Mouse (Mus musculus) forebrain, embryonic 11.5 days (tissue): ENCODE measurements around the gene Rflna. TPM values are rescaled to one million over a fixed set of nuclear protein-coding genes. Genes with fewer than 3 reads are reported as not detected.

Experiments
- ATAC-seq: fragments of 200-750 bp; cut with Nextera tagmentation; replicated peaks from 2 replicates; pipeline ENCODE4 v1.8.0; 2017; ENCODE audit warnings: moderate TSS enrichment; ENCODE audit not compliant: low FRiP score
- DNase-seq: peaks from one replicate; pipeline ENCODE4 v3.0.0-alpha.2; 2017; ENCODE audit warnings: low spot score
- H3K27ac ChIP-seq: fragments of 300-500 bp; sonication (generic); 2 replicates; pipeline ENCODE4 v1.5.1; 2014; ENCODE audit warnings: low read depth, low read length
- H3K27me3 ChIP-seq: fragments of 300-500 bp; sonication (generic); 2 replicates; pipeline ENCODE4 v1.6.1; 2014; ENCODE audit warnings: mild to moderate bottlenecking, low read length, mixed read lengths; ENCODE audit not compliant: control insufficient read depth, insufficient read depth
- H3K36me3 ChIP-seq: fragments of 300-500 bp; sonication (generic); 2 replicates; pipeline ENCODE4 v1.6.1; 2014; ENCODE audit warnings: mild to moderate bottlenecking, low read length, moderate library complexity, mixed read lengths; ENCODE audit not compliant: control insufficient read depth, insufficient read depth
- H3K4me1 ChIP-seq: fragments of 300-500 bp; sonication (generic); replicated peaks from 2 replicates; pipeline ENCODE4 v1.6.1; 2014; ENCODE audit warnings: low read length, mixed read lengths; ENCODE audit not compliant: control insufficient read depth, insufficient read depth
- H3K4me2 ChIP-seq: fragments of 300-500 bp; sonication (generic); 2 replicates; pipeline ENCODE4 v1.6.1; 2014; ENCODE audit warnings: low read depth, mild to moderate bottlenecking, low read length, moderate library complexity, mixed read lengths; ENCODE audit not compliant: severe bottlenecking
- H3K4me3 ChIP-seq: fragments of 300-500 bp; sonication (generic); 2 replicates; pipeline ENCODE4 v1.5.1; 2014; ENCODE audit warnings: low read depth, low read length
- H3K9ac ChIP-seq: fragments of 300-500 bp; sonication (generic); 2 replicates; pipeline ENCODE4 v1.6.1; 2014; ENCODE audit warnings: low read length
- H3K9me3 ChIP-seq: fragments of 300-500 bp; sonication (generic); 2 replicates; pipeline ENCODE4 v1.6.1; 2016; ENCODE audit warnings: low read length, mixed read lengths; ENCODE audit not compliant: control insufficient read depth
- WGBS: fragments of 180-500 bp; shearing (Covaris S2); extraction: QIAGEN DNeasy Blood & Tissue Kit; methylation state at CpG from one replicate; pipeline ENCODE4 v1.1.7; 2014; 5-methylcytosine and 5-hydroxymethylcytosine counted together
- polyA plus RNA-seq: library from polyadenylated mRNA; unstranded; fragments of >200 nt; fragmentation: Nextera tagmentation; extraction: Ambion mirVana; gene quantifications from 2 replicates; pipeline ENCODE4 v1.2.1, GENCODE M21; 2014

Gene Rflna
- 4.5 and 6.0 TPM in 2 replicates for polyA plus RNA-seq

DNA sequence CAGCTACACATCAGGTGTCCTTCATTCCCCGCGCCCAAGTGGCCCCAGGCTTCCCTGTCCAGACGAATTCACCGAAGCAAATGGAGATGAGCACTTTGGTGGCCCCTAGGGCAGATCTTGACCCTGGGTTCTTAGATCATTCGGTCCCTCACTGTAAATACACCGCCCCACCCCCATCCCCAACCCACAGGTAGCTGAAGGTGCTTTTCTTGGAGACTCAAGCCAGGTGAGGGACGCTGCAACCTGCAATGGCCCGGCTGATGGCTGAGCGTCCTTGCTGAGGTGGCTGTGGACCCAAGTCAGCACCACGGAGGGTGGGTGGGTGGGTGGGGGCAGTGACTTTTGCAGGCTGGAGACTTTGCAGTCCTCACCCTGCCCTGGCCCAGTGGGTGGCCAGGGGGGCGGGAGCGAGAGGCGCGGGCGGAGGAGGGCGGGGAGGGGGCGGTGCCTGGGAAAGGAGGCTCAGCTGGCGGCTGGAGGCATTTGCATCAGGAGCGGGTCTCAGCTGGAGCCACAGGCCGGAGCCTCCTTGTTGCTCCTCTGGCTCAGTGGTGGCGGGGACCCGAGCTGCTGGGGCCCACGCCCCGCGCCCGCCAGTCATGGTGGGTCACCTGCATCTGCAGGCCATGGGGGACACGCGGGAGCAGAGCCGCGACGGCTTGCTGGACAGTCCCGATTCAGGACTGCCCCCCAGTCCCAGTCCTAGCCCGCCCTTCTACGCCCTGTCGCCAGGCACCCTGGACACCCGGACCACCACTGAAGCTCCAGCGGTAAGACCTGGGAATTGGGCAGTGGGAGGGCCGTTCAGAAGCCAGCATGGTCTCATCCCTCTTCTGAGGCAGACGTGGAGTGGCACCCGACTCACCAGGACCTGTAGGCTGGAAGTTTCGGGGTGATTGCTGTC, at the start of gene Rflna:
Rflna (plus strand) TSS at position 253 of the 904 bp plus-strand sequence.
- Histone ChIP-seq H3K4me1 (peaks cover 7% of the 10 kb centered on the region; the same call in 1 of the 2 replicates), H3K4me2 (peak within 1 kb of the TSS; percentile 45), H3K27ac (no peak within 1 kb of the TSS), H3K27me3 (peaks cover 20% of the 10 kb centered on the region), H3K9ac (no peak within 1 kb of the TSS; the same call in 1 of the 2 replicates), H3K4me3 (peak within 1 kb of the TSS; percentile 15), H3K36me3 (no peaks in the 10 kb centered on the region), H3K9me3 (no peaks in the 10 kb centered on the region)
- ATAC-seq, result peak; percentile 56
- WGBS, result 3% methylated on average over 38 of the region's 41 CpGs
- DNase-seq, result peak; percentile 78

DNA sequence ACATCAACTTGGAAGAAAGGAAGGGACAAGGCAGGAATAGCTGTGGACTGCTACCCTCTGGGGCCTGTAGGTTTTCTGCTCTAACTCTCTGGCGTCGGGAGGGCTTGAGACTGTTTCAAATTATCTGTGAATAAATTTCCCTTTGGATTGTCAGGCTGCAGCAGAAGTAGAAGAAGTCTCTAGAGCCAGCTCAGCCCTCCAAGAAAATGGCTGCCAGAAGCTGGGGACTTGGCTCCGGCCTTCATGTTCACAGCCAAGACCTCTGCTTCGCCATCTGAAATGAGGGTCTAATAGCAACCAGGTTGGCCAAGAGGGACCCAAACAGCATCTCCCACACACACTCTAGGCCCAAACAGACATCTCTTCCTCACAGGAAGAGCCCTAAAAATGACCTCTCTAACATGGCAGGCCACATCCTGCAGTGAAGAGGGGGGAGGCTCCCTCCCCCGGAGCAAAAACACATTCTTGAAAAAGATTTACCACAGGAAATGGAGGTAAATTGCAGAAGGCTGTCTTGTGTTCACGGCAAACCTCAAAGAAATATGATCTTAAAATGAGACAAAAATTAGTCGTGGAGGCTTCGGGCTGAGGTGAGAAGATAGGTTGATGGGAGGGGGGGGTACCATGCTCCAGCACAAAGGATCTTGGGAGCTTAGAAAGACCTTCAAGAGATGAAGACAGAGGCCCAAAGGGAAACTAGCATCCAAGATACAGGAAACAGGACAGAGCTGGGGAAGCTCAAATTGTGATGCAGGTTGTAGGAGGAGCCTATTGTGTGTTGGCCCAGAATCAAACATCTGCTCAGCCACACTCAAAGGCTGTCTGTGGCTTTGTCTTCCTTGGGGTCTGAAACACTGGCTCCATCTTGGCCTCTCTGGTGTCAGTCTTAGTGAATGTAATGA, 48.4 kb upstream of the Rflna start:
- ATAC-seq (no peak), DNase-seq (no peak)
- Histone ChIP-seq H3K4me1 (0 out of 2 replicates have a peak, but pooled peaks cover 4% of the 10 kb centered on the region), H3K9me3 (no peaks in the 10 kb centered on the region), H3K4me2 (no peak overlapping the region), H3K9ac (no peak overlapping the region), H3K27me3 (no peaks in the 10 kb centered on the region), H3K27ac (no peak overlapping the region), H3K4me3 (no peak overlapping the region), H3K36me3 (no peaks in the 10 kb centered on the region)
- 89% methylated on average over 8 of the region's 8 CpGs for WGBS

DNA sequence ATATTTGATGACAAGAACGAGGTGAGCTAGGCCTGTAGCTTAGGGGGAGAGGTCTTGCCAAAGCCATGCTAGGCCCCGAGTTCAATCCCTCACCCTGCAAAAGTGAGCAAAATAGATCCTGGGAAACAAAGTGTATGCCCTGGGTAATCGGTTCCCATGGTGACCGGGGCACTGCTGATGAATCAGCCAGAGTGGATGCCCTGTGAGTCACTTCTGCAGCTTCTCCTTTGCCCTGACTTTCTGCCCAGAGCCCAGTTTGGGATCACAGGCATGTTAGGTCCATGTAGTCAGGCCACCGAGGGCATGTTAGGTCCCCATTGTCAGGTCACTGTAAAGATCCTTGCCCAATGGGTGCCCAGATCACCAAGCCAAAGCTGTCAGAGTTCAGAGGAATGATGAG, 45.5 kb upstream of the Rflna start:
- Histone ChIP-seq H3K4me3 (no peak overlapping the region), H3K36me3 (no peaks in the 10 kb centered on the region), H3K27me3 (no peaks in the 10 kb centered on the region), H3K9ac (no peak overlapping the region), H3K9me3 (no peaks in the 10 kb centered on the region), H3K4me2 (no peak overlapping the region), H3K27ac (no peak overlapping the region), H3K4me1 (0 out of 2 replicates have a peak, but pooled peaks cover 4% of the 10 kb centered on the region)
- WGBS, result 85% methylated on average over 5 of the region's 5 CpGs
- DNase-seq (no peak), ATAC-seq (no peak)

DNA sequence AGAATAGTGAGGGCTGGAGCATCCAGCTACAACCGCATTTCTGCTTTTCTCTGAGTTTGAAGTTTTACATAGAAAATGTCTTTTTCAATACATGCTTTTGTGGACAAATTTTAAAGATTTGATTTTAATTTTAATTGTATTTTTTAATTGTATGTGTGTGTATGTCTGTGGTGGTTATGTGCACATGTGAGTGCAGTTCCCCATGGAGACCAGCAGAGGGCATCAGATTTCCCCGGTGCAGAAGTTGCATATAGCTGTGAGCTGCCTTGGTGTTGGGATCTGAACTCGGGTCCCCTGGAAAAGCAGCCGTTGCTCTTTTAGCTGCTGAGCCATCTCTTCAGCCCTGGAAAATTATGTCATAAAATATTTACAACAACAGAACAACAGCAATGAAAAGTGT, 43.9 kb upstream of the Rflna start:
- Histone ChIP-seq H3K4me3 (no peak overlapping the region), H3K4me1 (0 out of 2 replicates have a peak, but pooled peaks cover 4% of the 10 kb centered on the region), H3K27me3 (no peaks in the 10 kb centered on the region), H3K4me2 (no peak overlapping the region), H3K36me3 (no peaks in the 10 kb centered on the region), H3K9ac (no peak overlapping the region), H3K9me3 (no peaks in the 10 kb centered on the region), H3K27ac (no peak overlapping the region)
- no peak for ATAC-seq
- DNase-seq, result no peak
- 95% methylated on average over 4 of the region's 4 CpGs for WGBS

DNA sequence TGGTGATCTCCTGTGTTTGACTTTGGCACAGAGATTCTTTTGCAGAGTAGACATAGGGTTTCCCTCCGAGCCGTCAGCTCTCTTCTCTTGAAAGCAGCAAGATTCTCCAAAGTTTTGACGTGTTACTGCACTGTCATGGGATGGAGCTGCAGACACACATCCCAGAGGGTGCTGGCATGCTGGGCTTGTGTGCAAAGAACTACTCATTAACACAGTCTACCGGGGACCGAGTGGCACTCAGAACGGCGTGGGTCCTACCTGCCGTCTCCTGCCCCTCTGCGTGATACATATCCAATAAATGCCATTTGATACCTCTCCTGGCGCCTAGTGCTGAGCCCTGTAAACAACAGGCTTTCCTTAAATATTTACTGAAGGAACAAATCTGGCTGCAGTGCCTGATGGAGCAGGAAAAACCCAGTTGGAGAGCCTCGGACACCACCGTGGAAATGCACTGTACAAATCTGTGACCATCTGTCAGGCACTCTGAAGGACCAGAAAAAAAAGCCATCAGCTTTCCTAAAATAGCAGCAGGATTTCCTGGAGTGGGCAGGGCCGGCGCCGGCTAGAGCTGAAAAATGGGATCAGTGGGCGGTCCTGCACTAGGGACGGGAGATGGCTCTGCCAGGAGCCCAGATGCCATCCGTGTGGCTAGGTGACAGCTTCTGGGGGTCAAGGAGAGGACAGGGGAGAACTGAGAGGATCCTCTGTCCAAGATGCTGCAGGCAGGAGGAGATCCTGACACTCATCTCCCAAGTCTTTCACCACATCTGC, 42.7 kb upstream of the Rflna start:
- no peak overlapping the region for H3K4me3 ChIP-seq
- DNase-seq (no peak), ATAC-seq (no peak)
- no peak overlapping the region for H3K27ac ChIP-seq
- no peaks in the 10 kb centered on the region for H3K27me3 ChIP-seq
- no peak overlapping the region for H3K4me2 ChIP-seq
- H3K4me1 ChIP-seq, result 0 out of 2 replicates have a peak, but pooled peaks cover 4% of the 10 kb centered on the region
- H3K36me3 ChIP-seq, result no peaks in the 10 kb centered on the region
- H3K9me3 ChIP-seq, result no peaks in the 10 kb centered on the region
- H3K9ac ChIP-seq, result no peak overlapping the region
- WGBS, result 63% methylated on average over 18 of the region's 18 CpGs

DNA sequence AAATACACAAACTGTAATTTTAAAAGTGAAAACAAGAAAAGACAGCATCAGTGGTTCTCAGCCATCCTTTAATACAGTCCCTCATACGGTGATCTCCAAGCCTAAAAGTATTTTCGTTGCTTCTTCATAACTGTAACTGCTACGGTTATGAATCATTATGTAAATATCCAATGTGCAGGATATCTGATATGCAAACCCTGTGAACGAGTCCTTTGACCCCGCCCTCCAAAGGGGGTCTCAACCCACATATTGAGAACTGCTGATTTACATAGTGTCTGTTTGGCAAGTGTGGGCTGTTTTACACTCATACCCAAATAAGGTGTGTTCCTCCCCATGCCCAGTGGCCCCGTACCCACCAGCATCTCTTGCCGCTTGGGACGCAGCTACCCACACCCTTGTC, 41.6 kb upstream of the Rflna start:
- Histone ChIP-seq H3K4me1 (0 out of 2 replicates have a peak, but pooled peaks cover 4% of the 10 kb centered on the region), H3K4me3 (no peak overlapping the region), H3K4me2 (no peak overlapping the region), H3K27me3 (no peaks in the 10 kb centered on the region), H3K9ac (no peak overlapping the region), H3K36me3 (no peaks in the 10 kb centered on the region), H3K9me3 (no peaks in the 10 kb centered on the region), H3K27ac (no peak overlapping the region)
- 94% methylated on average over 8 of the region's 8 CpGs for WGBS
- no peak for DNase-seq
- no peak for ATAC-seq

DNA sequence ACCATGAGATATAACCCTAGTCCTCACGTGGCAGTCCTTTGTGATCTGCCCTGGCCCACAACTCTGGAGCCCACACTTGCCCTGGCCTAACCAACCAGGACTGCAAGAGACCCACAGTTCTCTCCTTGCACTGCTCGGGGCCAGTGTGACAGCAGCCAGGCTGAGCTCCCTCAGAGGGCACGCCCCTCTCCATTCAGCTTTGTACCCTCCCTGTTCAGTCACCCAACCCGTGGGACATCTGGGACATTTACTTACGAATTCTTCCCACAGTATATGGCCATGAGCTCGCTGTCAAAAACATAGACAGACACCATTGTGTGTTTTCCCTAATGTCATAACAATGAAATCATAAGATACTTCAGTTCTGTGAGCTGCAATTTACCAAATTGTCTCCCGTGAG, 40.3 kb upstream of the Rflna start:
- no peak overlapping the region for H3K9ac ChIP-seq
- H3K36me3 ChIP-seq, result no peaks in the 10 kb centered on the region
- WGBS, result 63% methylated on average over 7 of the region's 7 CpGs
- ATAC-seq (no peak), DNase-seq (no peak)
- no peaks in the 10 kb centered on the region for H3K4me1 ChIP-seq
- H3K27ac ChIP-seq, result no peak overlapping the region
- H3K4me2 ChIP-seq, result no peak overlapping the region
- no peaks in the 10 kb centered on the region for H3K27me3 ChIP-seq
- H3K9me3 ChIP-seq, result no peaks in the 10 kb centered on the region
- no peak overlapping the region for H3K4me3 ChIP-seq
